Mouse (Mus musculus) limb, embryonic 10.5 days (tissue): ENCODE measurements around the gene Litaf. TPM values are rescaled to one million over a fixed set of nuclear protein-coding genes. Genes with fewer than 3 reads are reported as not detected.

ENCODE experiments used
- DNase-seq: peaks from one replicate; pipeline ENCODE4 v3.0.0-alpha.2; 2017; ENCODE audit warnings: low spot score
- H3K27ac ChIP-seq: fragments of 300-500 bp; sonication (generic); 2 replicates; pipeline ENCODE4 v1.5.1; 2016; ENCODE audit warnings: mild to moderate bottlenecking
- H3K27me3 ChIP-seq: fragments of 300-500 bp; sonication (generic); 2 replicates; pipeline ENCODE4 v1.6.1; 2016; ENCODE audit warnings: low read depth, mild to moderate bottlenecking; ENCODE audit not compliant: poor library complexity, severe bottlenecking
- H3K36me3 ChIP-seq: fragments of 300-500 bp; sonication (generic); 2 replicates; pipeline ENCODE4 v1.6.1; 2016; ENCODE audit warnings: mild to moderate bottlenecking, moderate library complexity
- H3K4me1 ChIP-seq: fragments of 300-500 bp; sonication (generic); 2 replicates; pipeline ENCODE4 v1.6.1; 2016
- H3K4me3 ChIP-seq: fragments of 300-500 bp; sonication (generic); 2 replicates; pipeline ENCODE4 v1.5.1; 2016; ENCODE audit warnings: mild to moderate bottlenecking, moderate library complexity
- H3K9me3 ChIP-seq: fragments of 300-500 bp; sonication (generic); replicated peaks from 2 replicates; pipeline ENCODE4 v1.6.1; 2016; ENCODE audit warnings: mild to moderate bottlenecking
- WGBS: fragments of 180-500 bp; shearing (Covaris S2); methylation state at CpG from one replicate; pipeline ENCODE4 v1.1.7; 2016; 5-methylcytosine and 5-hydroxymethylcytosine counted together
- microRNA-seq: library from miRNA; unstranded; fragments of <30 nt; microRNA quantifications from one replicate; pipeline ENCODE4, GENCODE M21; 2017
- polyA plus RNA-seq: library from polyadenylated mRNA; unstranded; fragments of >200 nt; fragmentation: Nextera tagmentation; extraction: Ambion mirVana; gene quantifications from 2 replicates; pipeline ENCODE4 v1.2.1, GENCODE M21; 2016

Litaf gene
- polyA plus RNA-seq, 1 experiment from 2014 or later = 91.1 TPM

- Histone ChIP-seq H3K36me3 (no peaks in the 10 kb centered on the region), H3K27ac (no peak overlapping the region), H3K4me3 (no peak overlapping the region), H3K4me1 (no peaks in the 10 kb centered on the region), H3K27me3 (no peaks in the 10 kb centered on the region), H3K9me3 (0 out of 2 replicates have a peak, but pooled peaks cover 2% of the 10 kb centered on the region)
- no peak for DNase-seq
- 89% methylated on average over 1 of the region's 1 CpGs for WGBS
Measured at GRCm38 (mm10) chr16:10927026-10927425, 138.9 kb downstream of the Litaf start.

GRCm38 (mm10) chr16:10925591-10926180 is 140.3 kb downstream of the Litaf start:
- Histone ChIP-seq H3K9me3 (no peaks in the 10 kb centered on the region), H3K36me3 (no peaks in the 10 kb centered on the region), H3K4me3 (no peak overlapping the region), H3K4me1 (no peaks in the 10 kb centered on the region), H3K27me3 (no peaks in the 10 kb centered on the region), H3K27ac (no peak overlapping the region)
- DNase-seq = no peak
- WGBS = 38% methylated on average over 7 of the region's 7 CpGs

- no peaks in the 10 kb centered on the region for H3K9me3 ChIP-seq
- 80% methylated on average over 5 of the region's 5 CpGs for WGBS
Measured at GRCm38 (mm10) chr16:10923561-10923960, 142.4 kb downstream of the Litaf start.

GRCm38 (mm10) chr16:10919856-10920255 is 146.1 kb downstream of the Litaf start:
- Histone ChIP-seq H3K4me1 (peaks cover 16% of the 10 kb centered on the region), H3K36me3 (no peaks in the 10 kb centered on the region), H3K4me3 (no peak overlapping the region), H3K27ac (no peak overlapping the region), H3K27me3 (no peaks in the 10 kb centered on the region), H3K9me3 (no peaks in the 10 kb centered on the region)
- no peak for DNase-seq

More at GRCm38 (mm10) chr16:10923561-10923960, 142.4 kb downstream of the Litaf start:
- Histone ChIP-seq H3K4me1 (peaks cover 8% of the 10 kb centered on the region; the same call in 1 of the 2 replicates), H3K36me3 (no peaks in the 10 kb centered on the region), H3K27ac (no peak overlapping the region), H3K4me3 (no peak overlapping the region), H3K27me3 (no peaks in the 10 kb centered on the region)
- no peak for DNase-seq

DNA sequence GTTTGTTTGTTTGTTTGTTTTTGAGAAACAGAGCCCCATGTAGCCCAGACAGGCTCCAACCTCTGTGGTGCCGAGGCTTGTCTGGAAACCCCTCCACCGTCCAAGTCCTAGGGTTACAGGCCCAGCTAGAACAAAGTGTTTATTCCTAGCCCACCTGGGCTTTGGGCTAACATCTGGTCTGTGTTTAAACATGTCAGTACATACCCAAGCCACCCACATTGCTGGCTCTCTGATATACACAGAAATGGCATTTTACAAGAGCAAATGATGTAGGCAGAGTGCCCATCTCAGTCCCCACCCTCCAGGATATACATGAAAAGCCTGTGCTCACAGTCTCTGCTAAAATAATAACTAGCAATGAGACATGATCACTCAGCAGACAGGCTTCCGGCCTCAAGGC is 149.7 kb downstream of the Litaf start:
- Histone ChIP-seq H3K27ac (0 out of 2 replicates have a peak overlapping the region, but pooled peaks have one; percentile 40), H3K4me1 (peaks cover 29% of the 10 kb centered on the region), H3K36me3 (no peaks in the 10 kb centered on the region), H3K27me3 (no peaks in the 10 kb centered on the region), H3K4me3 (no peak overlapping the region), H3K9me3 (no peaks in the 10 kb centered on the region)
- DNase-seq = peak; percentile 49
- WGBS = 43% methylated on average over 3 of the region's 3 CpGs

DNA sequence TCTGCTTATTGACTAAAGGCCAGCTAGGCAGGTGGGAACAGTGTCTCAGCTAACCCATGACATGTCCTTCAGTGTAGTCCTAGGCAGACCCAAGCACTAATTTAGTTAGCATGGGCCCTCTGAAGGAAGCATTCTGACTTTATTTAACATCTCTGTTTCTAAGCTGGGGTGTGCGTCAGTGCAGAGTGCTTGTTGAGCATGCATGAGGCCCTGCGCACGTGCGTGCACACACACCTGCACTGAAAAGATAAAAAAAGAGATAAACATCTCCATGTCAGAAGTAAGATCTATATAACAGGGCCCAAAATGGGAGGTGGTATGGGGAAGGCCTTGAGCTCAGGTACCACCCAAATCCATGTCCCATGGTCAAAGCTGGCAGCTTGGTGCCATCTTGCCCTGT is 150.9 kb downstream of the Litaf start:
- Histone ChIP-seq H3K27ac (no peak overlapping the region), H3K4me3 (no peak overlapping the region), H3K27me3 (no peaks in the 10 kb centered on the region), H3K4me1 (peaks cover 33% of the 10 kb centered on the region), H3K36me3 (no peaks in the 10 kb centered on the region), H3K9me3 (no peaks in the 10 kb centered on the region)
- 98% methylated on average over 4 of the region's 4 CpGs for WGBS
- DNase-seq = no peak

DNA sequence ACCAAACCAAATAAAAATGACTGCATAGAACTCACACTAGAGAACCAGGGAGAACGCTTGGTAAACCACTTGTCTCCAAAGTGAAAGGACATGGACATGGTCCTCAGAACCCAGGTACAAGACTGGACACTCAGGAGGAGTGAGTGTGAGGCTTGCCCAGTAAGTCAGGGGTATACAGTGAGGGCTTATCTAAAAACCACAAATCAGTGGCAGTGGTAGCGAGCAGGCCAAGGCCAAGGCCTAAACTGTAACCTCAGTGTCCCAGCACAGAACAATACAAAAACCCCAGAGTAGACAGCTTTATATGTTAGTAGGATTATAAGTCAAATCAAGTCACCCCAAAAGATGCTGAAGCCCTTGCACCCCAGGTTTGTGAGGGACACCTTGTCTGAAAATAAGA is 154.9 kb downstream of the Litaf start:
- H3K27me3 ChIP-seq = no peaks in the 10 kb centered on the region
- no peak overlapping the region for H3K4me3 ChIP-seq
- H3K4me1 ChIP-seq = peaks cover 19% of the 10 kb centered on the region
- H3K9me3 ChIP-seq = no peaks in the 10 kb centered on the region
- no peaks in the 10 kb centered on the region for H3K36me3 ChIP-seq
- DNase-seq = no peak
- WGBS = 92% methylated on average over 2 of the region's 2 CpGs
- no peak overlapping the region for H3K27ac ChIP-seq

DNA sequence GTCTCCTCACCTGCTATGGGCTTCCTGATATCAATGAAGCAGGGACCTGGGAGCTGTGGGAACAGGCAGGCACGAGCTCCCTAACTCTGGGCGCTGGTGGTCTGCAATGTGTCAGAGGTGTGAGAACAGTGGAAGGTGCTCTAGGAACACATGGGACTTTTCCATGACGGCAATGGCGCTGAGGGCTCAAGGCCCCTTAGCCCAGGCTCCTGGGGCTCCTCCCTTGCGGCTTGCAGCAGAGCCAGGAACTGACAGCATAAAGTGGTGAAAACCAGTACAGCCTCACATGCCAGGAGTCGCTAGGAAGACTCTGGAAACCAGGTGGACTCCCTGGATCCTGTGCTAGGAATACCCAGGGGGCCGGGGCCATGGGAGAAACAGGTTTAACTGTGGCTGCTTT is 155.4 kb downstream of the Litaf start:
- Histone ChIP-seq H3K9me3 (no peaks in the 10 kb centered on the region), H3K27ac (peak overlapping the region; percentile 17; the same call in 1 of the 2 replicates), H3K4me1 (peaks cover 24% of the 10 kb centered on the region), H3K36me3 (no peaks in the 10 kb centered on the region), H3K4me3 (no peak overlapping the region), H3K27me3 (no peaks in the 10 kb centered on the region)
- 82% methylated on average over 7 of the region's 7 CpGs for WGBS
- no peak for DNase-seq

Small RNA genes lying within 50 kb of the gene (microRNA-seq; reads per million reads assigned to microRNA genes)
- not detected for gene Gm26268

Other genes with a start within 250 kb of the Litaf start
- 4.2 and 4.8 TPM in 2 replicates for gene Rmi2, start 231.1 kb downstream of the Litaf start, polyA plus RNA-seq
- 47.6 and 55.1 TPM in 2 replicates for gene Snn, start 5.2 kb downstream of the Litaf start, polyA plus RNA-seq
- gene Txndc11, start 68.5 kb upstream of the Litaf start, polyA plus RNA-seq = 27.9 and 33.4 TPM in 2 replicates
- gene Zc3h7a, start 110.2 kb upstream of the Litaf start, polyA plus RNA-seq = 61.9 and 71.3 TPM in 2 replicates
- gene Rsl1d1, start 137.2 kb upstream of the Litaf start, polyA plus RNA-seq = 278 and 326 TPM in 2 replicates
- gene Gspt1, start 188.2 kb upstream of the Litaf start, polyA plus RNA-seq = 103 and 117 TPM in 2 replicates
- not detected in 2 replicates for gene Tnfrsf17, start 247.7 kb upstream of the Litaf start, polyA plus RNA-seq